Mouse (Mus musculus) lung, postnatal 36 days (tissue): ENCODE results near the gene Snx9.
A peak's percentile ranks its signal among the peaks of the same experiment; 100 is the strongest.

ENCODE experiments used
- DNase-seq: peaks from one replicate; pipeline ENCODE4 v3.0.0; 2022; ENCODE audit warnings: mixed read lengths

Snx9 gene

GRCm38 (mm10) chr17:5975099-5975977 lies 134.2 kb downstream of the Snx9 start:
- DNase-seq = peak; percentile 79

GRCm38 (mm10) chr17:5976221-5977055 lies 135.3 kb downstream of the Snx9 start:
- peak; percentile 61 for DNase-seq

GRCm38 (mm10) chr17:5977056-5977920 lies 136.2 kb downstream of the Snx9 start:
- peak; percentile 86 for DNase-seq

- peak; percentile 63 for DNase-seq
Observed at GRCm38 (mm10) chr17:5977921-5978504, 136.9 kb downstream of the Snx9 start.

GRCm38 (mm10) chr17:5978505-5979077 lies 137.5 kb downstream of the Snx9 start:
- peak; percentile 45 for DNase-seq

DNA sequence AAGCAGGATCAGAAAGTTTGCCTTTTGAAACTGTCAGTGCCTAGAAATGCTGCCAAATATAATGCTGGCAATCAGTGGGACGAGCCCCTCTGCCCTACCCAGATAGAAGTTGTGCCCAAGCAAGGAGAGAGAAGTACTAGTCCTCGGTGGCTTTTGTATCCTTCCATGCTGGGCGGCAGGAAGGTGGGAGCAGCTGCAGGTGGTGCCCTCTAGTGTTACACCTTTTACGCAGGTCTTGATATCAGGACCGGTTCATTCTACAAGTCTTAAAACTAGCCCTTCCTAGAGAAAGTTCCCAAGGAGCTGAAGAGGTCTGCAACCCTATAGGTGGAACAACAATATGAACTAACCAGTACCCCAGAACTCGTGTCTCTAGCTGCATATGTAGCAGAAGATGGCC lies 139.7 kb downstream of the Snx9 start:
- DNase-seq = peak; percentile 69
